Mouse (Mus musculus): ENCODE data around the gene Abl1.

Gene Abl1

GRCm38 (mm10) chr2:31810444-31810843 is 122.3 kb downstream of the Abl1 start, which contains the start of gene Qrfp:
Qrfp (minus strand) TSS chr2:31810580.
- no peak for TF ChIP-seq GATA4 (IDR thresholded peaks at IDR 0.05; ENCODE audit: insufficient replicate concordance, low read length)

DNA sequence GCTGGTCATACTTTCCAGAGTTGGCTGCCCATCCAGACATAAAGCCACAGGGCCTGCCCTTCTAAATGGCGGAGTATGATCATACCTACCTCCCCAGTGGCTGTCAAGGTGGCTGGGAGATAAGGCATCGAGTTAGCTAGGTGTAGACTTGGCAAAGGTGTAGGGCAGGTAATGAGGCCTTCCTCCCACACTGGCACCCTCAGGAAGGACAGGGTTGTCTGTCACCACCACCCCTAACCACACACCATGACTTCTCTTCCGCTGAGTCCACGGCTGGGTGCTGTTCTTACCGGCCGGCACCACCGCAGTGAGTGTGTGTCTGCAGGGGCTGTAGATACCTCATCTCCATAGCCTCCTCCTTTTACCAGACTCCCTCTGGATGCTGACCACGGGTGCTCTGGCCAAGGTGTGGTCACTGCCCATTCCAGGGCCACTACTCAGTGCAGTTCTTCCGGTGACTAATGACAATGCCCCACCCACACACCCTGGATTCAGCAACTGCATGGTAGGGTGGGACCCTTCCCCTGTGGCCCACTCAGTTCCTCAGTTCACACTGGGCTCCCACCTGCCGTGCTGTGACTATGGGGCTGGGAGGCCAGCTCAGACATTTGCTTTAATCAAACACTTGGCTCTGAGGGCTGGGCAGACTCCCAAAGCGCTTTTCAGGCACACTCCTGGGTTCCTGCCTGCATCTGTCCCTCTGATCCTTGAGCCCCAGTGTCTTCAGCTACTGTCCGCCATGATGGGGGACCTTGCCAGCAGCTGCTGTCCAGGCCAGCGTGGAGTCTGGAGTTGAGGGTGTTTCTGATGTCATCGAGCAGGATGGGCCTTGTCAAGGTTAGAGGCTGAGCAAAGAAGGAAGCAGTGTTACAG is 123.1 kb downstream of the Abl1 start:
- no peak for TF ChIP-seq GATA4 (IDR thresholded peaks at IDR 0.05; ENCODE audit: insufficient replicate concordance, low read length)

GRCm38 (mm10) chr2:31813641-31814040 is 125.5 kb downstream of the Abl1 start:
- TF ChIP-seq GATA4 (IDR thresholded peaks at IDR 0.05; ENCODE audit: insufficient replicate concordance, low read length): no peak

- no peak for TF ChIP-seq GATA4 (IDR thresholded peaks at IDR 0.05; ENCODE audit: insufficient replicate concordance, low read length)
Observed at GRCm38 (mm10) chr2:31814699-31815098, 126.5 kb downstream of the Abl1 start.

DNA sequence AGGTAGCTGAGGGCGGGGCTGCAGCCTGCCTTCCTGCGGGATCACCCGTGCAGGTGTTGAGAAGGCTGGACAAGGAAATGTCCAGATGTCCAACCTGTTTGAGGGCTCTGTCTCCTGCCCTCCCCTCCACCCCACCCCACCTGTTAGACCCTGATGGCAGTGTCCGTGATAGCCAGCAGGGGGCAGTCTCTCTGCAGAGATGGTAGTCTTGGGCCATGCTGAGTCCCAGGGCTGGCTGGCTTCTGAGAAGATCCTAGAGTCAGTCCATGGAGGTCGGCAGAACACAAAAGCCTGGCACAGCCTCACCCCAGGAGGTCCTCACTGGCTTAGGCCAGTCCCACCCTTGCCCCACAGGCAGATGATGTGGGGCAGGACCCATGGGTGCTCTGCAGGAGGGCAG is 127.2 kb downstream of the Abl1 start:
- TF ChIP-seq GATA4 (IDR thresholded peaks at IDR 0.05; ENCODE audit: insufficient replicate concordance, low read length): no peak

- TF ChIP-seq GATA4 (IDR thresholded peaks at IDR 0.05; ENCODE audit: insufficient replicate concordance, low read length): no peak
Observed at GRCm38 (mm10) chr2:31822524-31823371, 134.6 kb downstream of the Abl1 start.

- no peak for TF ChIP-seq GATA4 (IDR thresholded peaks at IDR 0.05; ENCODE audit: insufficient replicate concordance, low read length)
Observed at GRCm38 (mm10) chr2:31823933-31824730, 136.0 kb downstream of the Abl1 start.

- no peak for TF ChIP-seq GATA4 (IDR thresholded peaks at IDR 0.05; ENCODE audit: insufficient replicate concordance, low read length)
Observed at GRCm38 (mm10) chr2:31825469-31825911, 137.3 kb downstream of the Abl1 start.

DNA sequence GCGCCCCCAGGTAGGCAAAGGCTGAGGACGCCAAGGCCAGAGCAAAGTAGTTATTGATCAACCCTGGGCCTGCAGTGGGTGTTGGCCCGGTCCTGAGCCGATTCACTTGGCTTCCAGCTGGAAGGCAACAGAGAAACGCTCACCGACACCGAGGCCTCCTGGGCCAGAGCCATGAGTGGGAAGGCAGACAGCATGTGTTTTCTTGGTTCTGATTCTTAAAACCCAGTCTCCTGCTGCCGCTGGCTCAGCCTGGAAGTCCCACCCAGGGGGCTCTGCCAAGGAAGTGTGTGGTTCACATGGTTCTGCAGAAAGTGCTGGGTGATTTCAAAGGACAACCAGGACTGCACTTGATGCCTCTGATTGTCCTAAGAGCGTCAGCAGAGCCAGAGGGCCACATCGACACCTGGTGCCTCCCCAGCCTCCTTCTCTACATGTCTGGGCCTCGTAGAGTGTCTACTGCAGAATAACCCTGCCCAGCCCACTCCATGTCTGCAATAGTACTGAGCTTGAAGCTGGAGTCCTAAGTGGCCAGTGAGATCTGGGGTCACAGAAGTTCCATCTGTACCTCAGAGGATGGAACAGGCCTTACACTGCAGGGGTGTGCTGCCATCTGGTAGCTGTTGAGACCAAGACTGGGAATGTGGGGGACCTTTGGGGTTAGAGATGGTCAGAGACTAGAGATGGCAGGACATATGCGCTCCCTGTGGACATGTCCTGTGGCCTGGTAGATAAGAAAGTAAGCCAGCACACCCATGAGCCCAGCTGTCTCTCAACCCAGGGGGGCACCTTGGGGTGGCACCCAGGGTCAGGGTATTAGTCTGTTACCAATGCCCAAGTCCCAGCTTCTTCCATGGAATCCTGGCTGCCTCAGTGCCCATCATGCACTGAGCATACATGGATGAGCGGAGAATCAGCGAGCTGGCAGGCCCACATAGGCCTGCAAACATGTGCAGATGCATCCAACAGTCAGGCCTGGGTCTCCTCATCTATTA is 138.2 kb downstream of the Abl1 start:
- TF ChIP-seq GATA4 (IDR thresholded peaks at IDR 0.05; ENCODE audit: insufficient replicate concordance, low read length): no peak

DNA sequence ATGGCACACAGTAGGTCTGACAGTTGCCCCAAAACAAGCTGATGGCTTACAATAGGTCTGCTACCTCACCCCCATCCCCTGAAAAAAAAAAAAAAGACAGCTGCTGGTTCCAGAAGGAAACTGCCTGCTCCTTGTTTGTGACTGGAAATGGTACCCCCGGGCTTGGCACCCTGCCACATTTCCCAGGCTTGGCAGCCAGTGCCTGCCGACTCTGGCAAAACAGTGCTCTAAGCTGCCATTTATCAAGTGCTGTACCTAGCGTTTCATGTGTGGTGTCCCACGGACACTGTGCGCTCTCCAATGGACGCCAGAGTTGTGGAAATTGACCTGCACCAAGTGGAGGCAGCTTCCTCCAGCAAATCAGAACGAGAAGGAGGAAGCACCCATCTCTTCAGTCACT is 139.7 kb downstream of the Abl1 start:
- TF ChIP-seq GATA4 (IDR thresholded peaks at IDR 0.05; ENCODE audit: insufficient replicate concordance, low read length): no peak

DNA sequence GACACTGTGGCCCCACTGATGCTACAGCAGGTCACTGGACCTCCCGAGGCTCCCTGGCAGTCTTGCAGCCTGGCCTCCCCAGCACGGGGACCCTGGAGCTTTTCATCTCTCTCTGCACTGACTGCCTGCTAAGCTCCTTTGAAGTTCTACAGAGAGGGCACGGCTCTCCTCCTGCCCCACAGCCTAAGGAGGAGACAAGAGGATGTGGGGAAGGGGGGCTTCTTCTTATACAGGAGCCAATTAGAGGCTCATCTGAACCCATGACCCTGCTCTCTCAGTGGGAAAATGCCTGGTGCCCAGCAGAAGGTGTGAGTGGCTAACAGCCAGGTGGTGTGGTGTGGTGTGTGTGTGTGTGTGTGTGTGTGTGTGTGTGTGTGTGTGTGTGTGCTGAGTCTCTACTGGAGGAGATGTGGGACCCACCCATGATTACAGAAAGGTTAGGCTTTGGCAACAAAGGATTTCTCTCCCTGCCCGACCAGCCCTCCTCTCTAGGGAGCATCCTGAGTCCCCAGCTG is 140.2 kb downstream of the Abl1 start:
- no peak for TF ChIP-seq GATA4 (IDR thresholded peaks at IDR 0.05; ENCODE audit: insufficient replicate concordance, low read length)

DNA sequence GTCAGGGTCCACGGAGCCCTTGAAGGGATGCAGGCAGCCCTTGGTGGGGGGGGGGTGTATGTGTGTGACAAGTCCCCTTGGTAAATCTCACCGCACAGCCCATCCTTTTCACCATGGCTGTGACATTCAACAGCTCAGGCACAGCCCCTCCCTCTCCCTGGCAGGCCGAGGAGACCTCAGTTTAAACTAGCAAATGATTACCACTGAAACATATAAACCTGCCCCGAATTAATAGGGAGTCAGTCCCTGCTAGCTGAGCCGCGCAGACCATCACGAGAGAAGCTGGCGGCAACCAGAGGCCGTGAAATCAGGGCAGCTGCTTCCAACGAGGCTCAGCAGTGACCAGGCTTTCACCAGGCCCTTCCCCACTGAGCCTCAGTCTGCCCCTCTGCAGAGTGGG is 147.9 kb downstream of the Abl1 start:
- no peak for TF ChIP-seq GATA4 (IDR thresholded peaks at IDR 0.05; ENCODE audit: insufficient replicate concordance, low read length)

DNA sequence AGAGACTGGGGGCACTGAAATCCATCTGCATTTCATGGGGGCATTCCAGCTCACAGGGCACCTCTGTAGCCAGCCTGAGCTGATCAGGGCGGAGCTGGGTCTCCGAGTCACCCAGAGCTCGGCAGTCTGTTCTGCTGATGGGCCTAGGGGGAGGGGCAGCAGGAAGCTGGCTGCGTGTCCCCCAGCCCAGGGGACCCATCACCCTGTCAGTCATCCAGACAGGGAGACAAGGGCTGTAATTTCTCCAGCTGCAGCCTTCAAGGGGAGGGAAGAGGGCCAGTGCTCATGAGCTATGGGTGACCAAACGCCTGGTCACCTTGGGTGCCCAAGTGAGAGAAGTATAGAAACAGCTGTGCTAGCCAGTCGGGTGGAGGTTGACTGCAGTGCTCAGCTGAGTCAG is 148.8 kb downstream of the Abl1 start:
- no peak for TF ChIP-seq GATA4 (IDR thresholded peaks at IDR 0.05; ENCODE audit: insufficient replicate concordance, low read length)

DNA sequence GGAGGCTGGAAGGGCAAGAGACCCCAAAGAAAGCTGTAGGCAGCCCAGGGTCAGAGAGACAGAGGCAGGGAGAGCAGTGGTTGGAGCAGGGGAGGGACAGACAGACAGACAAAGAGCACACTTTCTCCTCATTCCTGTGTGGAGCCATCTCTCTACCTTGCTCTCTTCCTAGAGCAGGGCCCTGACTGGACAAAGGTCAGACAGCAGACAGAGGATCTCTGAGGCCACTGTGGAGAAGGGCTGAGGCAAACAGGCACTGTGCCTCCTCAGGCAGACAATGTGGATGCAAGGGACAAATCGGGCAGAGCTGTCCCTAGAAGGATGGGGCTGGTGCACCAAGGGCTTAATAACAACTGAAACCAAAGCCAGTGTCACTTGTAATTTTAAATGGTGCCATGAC is 150.7 kb downstream of the Abl1 start:
- TF ChIP-seq GATA4 (IDR thresholded peaks at IDR 0.05; ENCODE audit: insufficient replicate concordance, low read length): no peak
